Mouse (Mus musculus) ES-CJ7 (cell line): ENCODE results near the gene Nfkbil1.

Source experiments
- DNase-seq: peaks from one replicate; pipeline ENCODE4 v3.0.0; 2011; ENCODE audit warnings: low read depth, low spot score

Gene Nfkbil1

DNA sequence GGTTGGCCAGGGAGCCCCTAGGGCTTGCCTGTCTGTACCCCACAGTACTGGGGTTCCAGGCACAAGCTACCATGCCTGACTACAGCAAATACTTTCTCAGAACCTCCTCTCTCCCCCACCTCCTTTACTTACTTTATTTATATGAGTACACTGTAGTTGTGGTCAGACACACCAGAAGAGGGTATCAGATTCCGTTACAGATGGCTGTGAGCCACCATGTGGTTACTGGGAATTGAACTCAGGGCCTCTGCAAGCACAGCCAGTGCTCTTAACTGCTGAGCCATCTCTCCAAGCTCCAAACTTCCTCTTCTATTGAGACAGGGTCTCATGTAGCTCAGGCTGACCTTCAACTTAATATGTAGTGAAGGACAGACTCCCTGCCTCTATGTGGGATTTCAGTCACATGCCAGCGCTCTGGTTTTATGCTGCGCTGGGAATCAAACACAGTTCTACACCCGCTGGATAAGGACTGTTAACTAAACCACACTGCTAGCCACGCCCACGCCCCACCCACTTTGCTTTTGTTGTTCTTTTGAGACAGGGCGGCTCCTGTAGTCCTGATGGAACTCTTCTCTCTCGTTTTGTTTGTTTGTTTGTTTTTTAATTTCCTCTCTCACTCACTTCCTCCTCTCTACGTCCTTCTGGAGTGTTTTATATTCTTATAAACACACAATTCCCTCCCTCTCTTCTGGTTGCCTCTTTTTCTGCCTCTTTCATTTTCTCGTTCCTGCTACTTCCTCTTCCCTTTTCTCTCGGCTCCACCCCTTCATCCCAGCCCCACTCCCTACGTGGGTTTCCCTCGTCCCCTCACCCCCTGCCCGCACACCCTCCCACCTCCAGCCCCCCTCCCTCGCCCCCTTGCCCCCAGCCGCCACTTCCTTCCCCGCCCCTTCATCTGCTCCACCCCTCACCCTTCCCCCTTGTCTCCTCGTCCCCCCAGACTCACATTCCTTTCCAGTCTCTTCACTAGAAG lies 49.7 kb downstream of the Nfkbil1 start:
- DNase-seq: peak; percentile 92

DNA sequence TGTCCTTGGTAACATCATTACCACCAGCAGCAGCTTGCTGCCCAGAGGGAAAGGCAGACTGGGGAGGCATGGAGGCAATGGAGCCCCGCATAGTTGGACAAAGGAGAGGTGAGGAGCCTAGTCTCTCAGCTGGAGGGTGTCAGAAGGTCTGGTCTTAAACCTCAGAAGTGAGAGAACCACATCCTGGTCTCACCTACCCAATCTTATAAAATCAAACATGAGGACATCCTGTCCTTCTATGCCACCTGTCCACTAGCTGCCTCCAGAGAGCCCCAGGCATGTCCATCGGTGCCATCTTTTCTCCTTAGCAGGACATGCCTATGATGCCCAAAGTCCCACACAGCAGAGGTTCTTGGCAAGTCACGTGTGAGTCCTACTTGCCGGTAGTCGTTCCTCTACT lies 55.5 kb downstream of the Nfkbil1 start:
- DNase-seq: no peak

DNA sequence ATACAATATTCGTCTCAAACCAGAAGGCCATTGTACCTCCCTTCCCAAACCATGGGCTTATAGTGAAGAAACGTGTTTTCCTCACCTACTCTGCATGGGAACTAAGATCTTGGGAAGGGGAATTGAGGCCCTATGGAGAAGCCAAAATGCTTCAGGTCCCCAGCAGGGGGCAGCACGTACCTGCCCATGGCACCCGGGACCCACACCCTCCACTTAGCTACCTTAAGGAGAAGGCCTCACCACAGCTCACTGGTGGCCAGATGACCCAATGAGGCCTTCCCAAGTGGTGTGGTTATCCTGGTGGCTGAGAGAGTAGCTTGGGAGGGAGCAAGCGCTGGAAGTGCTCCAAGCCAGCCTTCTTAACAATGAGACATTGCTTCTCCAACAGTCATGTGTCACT lies 57.1 kb downstream of the Nfkbil1 start:
- peak; percentile 81 for DNase-seq

DNA sequence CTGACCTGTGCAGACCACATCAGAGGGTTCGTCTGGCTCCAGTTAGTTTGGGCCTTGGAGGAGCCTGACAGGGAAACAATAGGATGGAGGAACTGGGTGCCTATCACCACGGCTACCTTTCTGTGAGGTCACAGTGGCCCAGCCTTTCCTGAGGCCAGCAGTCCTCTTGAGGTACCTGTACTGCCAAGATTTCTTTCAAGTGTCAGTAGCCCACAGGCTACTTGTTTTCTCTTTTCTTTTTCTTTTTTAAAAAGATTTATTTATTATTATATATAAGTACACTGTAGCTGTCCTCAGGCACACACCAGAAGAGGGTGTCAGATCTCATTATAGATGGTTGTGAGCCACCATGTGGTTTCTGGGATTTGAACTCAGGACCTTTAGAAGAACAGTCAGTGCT lies 59.6 kb downstream of the Nfkbil1 start, which contains the start of gene Aif1:
Gene Aif1 (minus strand): TSS at position 101 of the 400 bp plus-strand sequence.
- no peak for DNase-seq

DNA sequence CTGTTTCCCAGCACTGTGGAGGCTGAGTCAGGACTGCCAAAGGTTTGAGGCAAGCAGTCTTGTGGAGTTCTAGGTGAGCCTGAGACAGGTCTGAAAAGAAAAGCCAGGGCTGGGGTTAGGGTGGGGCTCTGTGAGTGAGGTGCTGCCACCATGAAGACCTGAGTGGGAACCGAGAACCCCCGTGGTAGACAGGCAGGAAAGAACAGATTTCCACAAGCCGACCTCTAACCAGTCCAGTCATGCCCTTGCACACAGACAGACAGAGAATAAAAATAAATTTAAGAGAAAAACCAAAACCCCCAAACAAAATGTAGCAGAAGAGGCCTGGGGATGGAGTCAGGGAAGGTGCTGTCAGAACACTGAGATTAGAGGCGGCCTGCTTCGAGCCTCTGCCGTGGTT lies 60.2 kb downstream of the Nfkbil1 start:
- DNase-seq: no peak

DNA sequence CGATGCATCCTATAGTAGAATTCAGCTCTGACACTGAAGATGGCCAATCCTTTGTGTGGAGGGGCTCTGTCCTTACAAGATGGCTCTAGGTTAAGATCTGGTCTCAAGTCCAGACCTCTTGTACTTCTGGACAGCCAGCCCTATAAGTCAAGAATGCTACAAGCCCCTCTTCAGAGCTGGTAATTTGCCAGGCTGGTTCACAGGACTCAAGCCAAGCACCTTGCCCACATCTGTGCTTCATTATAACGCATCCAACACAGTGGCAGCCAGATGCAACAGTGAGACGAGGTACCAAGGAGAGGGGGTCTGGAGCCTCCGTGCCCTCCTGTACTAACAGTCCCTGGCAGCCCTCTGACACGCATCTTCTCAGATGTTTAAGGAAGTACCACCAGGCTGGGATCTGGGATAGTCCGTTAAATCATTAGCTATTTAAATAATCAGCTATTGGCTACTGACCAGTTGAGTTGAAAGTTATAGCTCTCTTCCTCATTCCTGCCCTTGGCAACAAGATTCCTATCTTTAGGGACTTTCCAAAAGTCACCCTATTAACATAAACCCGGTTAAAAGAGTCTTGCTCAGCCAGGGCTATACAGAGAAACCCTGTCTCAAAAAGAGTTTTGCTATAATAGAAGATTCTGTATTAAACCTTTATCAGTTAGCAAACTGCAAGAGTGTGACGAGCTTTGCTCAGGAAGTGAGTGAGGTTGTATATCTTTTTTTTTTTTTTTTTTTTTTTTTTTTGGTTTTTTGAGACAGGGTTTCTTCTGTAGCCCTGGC lies 61.2 kb downstream of the Nfkbil1 start:
- no peak for DNase-seq

DNA sequence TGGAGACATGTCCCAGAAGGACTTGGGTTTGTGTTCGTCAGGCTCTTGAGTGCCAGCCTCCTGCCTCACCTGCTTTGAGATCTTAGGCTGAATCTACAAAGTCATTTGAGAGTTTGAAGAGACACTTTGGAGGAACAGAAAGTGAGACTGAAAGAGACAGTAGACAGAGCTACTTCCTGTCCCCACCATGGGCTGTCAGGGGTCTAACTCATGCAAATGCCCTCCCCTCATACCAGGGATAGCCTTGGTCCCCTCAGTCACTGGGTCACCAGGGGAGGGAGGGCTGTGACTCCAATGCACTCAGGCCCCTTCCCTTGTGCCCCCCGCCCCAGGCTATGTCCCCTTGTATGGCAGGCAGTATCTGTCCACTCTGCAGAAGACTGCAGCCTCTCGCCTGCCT lies 62.3 kb downstream of the Nfkbil1 start:
- no peak for DNase-seq

DNA sequence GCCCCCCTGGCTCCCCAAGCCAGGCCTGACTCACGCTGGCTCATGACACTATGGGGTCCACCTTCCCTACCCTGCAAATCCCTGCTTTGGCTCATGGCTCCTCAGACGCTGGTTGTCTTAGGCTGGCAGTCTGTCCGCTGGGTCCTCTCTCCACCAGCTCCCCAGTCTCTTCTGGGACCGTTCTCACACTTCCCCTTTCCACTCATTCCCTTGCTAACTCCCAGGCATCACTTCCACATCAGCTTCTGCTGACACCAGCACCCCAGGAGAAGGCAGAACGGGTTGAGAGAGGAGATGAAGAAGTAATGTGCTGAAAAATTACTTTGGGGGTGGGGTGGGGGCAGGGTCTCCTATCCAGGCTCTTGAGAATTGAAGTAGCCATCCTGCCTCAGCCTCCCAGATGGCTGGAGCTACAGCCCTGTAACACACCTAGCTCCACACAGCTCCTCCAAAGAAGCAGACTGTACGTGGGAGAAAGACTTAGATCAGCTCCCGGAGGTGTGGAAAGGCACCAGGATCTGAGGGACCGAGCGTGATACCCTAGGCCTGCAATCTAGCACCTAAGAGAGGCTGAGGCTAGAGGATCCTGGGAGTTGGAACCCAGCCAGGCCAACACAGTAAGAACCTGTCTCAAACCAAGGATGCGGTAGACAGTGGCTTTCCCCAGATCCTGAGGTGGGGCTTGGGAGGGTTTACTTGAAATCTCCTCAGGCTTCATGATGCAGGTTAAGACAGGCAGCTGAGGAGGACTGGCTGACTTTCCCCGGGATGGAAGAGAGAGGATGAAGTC lies 63.0 kb downstream of the Nfkbil1 start:
- no peak for DNase-seq
